Mouse (Mus musculus) hindbrain, postnatal 0 days (tissue): ENCODE results near the gene Inpp4b. TPM values are rescaled to one million over a fixed set of nuclear protein-coding genes. Genes with fewer than 3 reads are reported as not detected.

Source experiments
- ATAC-seq: fragments of 200-750 bp; cut with Nextera tagmentation; 2 replicates; pipeline ENCODE4 v1.8.0; 2017; ENCODE audit warnings: mild to moderate bottlenecking, moderate TSS enrichment, moderate library complexity
- DNase-seq: peaks from one replicate; pipeline ENCODE4 v3.0.0-alpha.2; 2015; ENCODE audit warnings: low spot score
- H3K27ac ChIP-seq: fragments of 300-500 bp; sonication (generic); 2 replicates; pipeline ENCODE4 v1.5.1; 2014; ENCODE audit warnings: mild to moderate bottlenecking
- H3K27me3 ChIP-seq: fragments of 300-500 bp; sonication (generic); 2 replicates; pipeline ENCODE4 v1.6.1; 2014; ENCODE audit warnings: low read length, mixed read lengths; ENCODE audit not compliant: insufficient read depth
- H3K36me3 ChIP-seq: fragments of 300-500 bp; sonication (generic); 2 replicates; pipeline ENCODE4 v1.6.1; 2014; ENCODE audit warnings: low read length, mixed read lengths; ENCODE audit not compliant: insufficient read depth
- H3K4me1 ChIP-seq: fragments of 300-500 bp; sonication (generic); 2 replicates; pipeline ENCODE4 v1.6.1; 2014; ENCODE audit warnings: antibody characterized with exemption, low read length, mixed read lengths; ENCODE audit not compliant: insufficient read depth
- H3K4me2 ChIP-seq: fragments of 300-500 bp; sonication (generic); 2 replicates; pipeline ENCODE4 v1.6.1; 2014; ENCODE audit warnings: low read depth, mild to moderate bottlenecking, low read length, moderate library complexity, mixed read lengths
- H3K4me3 ChIP-seq: fragments of 300-500 bp; sonication (generic); 2 replicates; pipeline ENCODE4 v1.5.1; 2014; ENCODE audit warnings: low read length
- H3K9ac ChIP-seq: fragments of 300-500 bp; sonication (generic); replicated peaks from 2 replicates; pipeline ENCODE4 v1.6.1; 2014; ENCODE audit warnings: mild to moderate bottlenecking, low read length, moderate library complexity, mixed read lengths
- H3K9me3 ChIP-seq: fragments of 300-500 bp; sonication (generic); 2 replicates; pipeline ENCODE4 v1.6.1; 2016; ENCODE audit warnings: low read length, mixed read lengths
- CTCF ChIP-seq: IDR thresholded peaks from 2 replicates; pipeline ENCODE4 v1.5.1; 2016; ENCODE audit warnings: antibody characterized with exemption, control low read depth, low read depth
- WGBS: fragments of 180-500 bp; shearing (Covaris S2); extraction: QIAGEN DNeasy Blood & Tissue Kit; methylation state at CpG from one replicate; pipeline ENCODE4 v1.1.7; 2014; 5-methylcytosine and 5-hydroxymethylcytosine counted together
- polyA plus RNA-seq: library from polyadenylated mRNA; unstranded; fragments of >200 nt; fragmentation: Nextera tagmentation; extraction: Ambion mirVana; gene quantifications from 2 replicates; pipeline ENCODE4 v1.2.1, GENCODE M21; 2015
- total RNA-seq: library from RNA; depleted of rRNA; stranded (reverse); fragments of >200 nt; gene quantifications from 2 replicates; pipeline ENCODE4 v1.2.3, GENCODE M21; 2014

Inpp4b gene
- total and polyA plus RNA-seq, 2 experiments from 2014 or later, result 8.1 to 8.2 TPM

- 80% methylated on average over 5 of the region's 5 CpGs for WGBS
- Histone ChIP-seq H3K27ac (no peak overlapping the region), H3K4me3 (no peak overlapping the region), H3K9ac (no peak overlapping the region), H3K27me3 (no peaks in the 10 kb centered on the region), H3K9me3 (no peaks in the 10 kb centered on the region), H3K4me2 (no peak overlapping the region), H3K4me1 (no peaks in the 10 kb centered on the region), H3K36me3 (no peaks in the 10 kb centered on the region)
- no peak for TF ChIP-seq CTCF
- ATAC-seq, result no peak
- no peak for DNase-seq
Measured at GRCm38 (mm10) chr8:81779440-81779839, 437.1 kb downstream of the Inpp4b start.

GRCm38 (mm10) chr8:81780166-81780565 is 437.8 kb downstream of the Inpp4b start:
- H3K4me3 ChIP-seq, result no peak overlapping the region
- no peaks in the 10 kb centered on the region for H3K27me3 ChIP-seq
- no peak overlapping the region for H3K4me2 ChIP-seq
- ATAC-seq (no peak), DNase-seq (no peak)
- 96% methylated on average over 6 of the region's 6 CpGs for WGBS
- no peak overlapping the region for H3K27ac ChIP-seq
- no peaks in the 10 kb centered on the region for H3K36me3 ChIP-seq
- H3K4me1 ChIP-seq, result no peaks in the 10 kb centered on the region
- H3K9me3 ChIP-seq, result no peaks in the 10 kb centered on the region
- H3K9ac ChIP-seq, result no peak overlapping the region
- TF ChIP-seq CTCF, result no peak

- no peak for DNase-seq
- H3K27ac ChIP-seq, result no peak overlapping the region
- H3K9me3 ChIP-seq, result no peaks in the 10 kb centered on the region
- no peaks in the 10 kb centered on the region for H3K36me3 ChIP-seq
- TF ChIP-seq CTCF, result no peak
- H3K27me3 ChIP-seq, result no peaks in the 10 kb centered on the region
- no peak for ATAC-seq
- 93% methylated on average over 2 of the region's 2 CpGs for WGBS
- H3K4me1 ChIP-seq, result no peaks in the 10 kb centered on the region
- no peak overlapping the region for H3K4me3 ChIP-seq
- H3K4me2 ChIP-seq, result no peak overlapping the region
- H3K9ac ChIP-seq, result no peak overlapping the region
Measured at GRCm38 (mm10) chr8:81780921-81781675, 438.7 kb downstream of the Inpp4b start.

GRCm38 (mm10) chr8:81782781-81783180 is 440.4 kb downstream of the Inpp4b start:
- Histone ChIP-seq H3K27me3 (no peaks in the 10 kb centered on the region), H3K9me3 (no peaks in the 10 kb centered on the region), H3K36me3 (no peaks in the 10 kb centered on the region), H3K4me3 (no peak overlapping the region), H3K4me2 (no peak overlapping the region), H3K27ac (no peak overlapping the region), H3K9ac (no peak overlapping the region), H3K4me1 (no peaks in the 10 kb centered on the region)
- WGBS, result 89% methylated on average over 4 of the region's 4 CpGs
- no peak for DNase-seq
- TF ChIP-seq CTCF, result no peak
- no peak for ATAC-seq

- ATAC-seq, result no peak
Measured at GRCm38 (mm10) chr8:81784775-81785174, 442.4 kb downstream of the Inpp4b start.

GRCm38 (mm10) chr8:81788498-81788897 is 446.1 kb downstream of the Inpp4b start:
- H3K4me2 ChIP-seq, result no peak overlapping the region
- no peak for ATAC-seq
- no peak overlapping the region for H3K9ac ChIP-seq
- H3K4me1 ChIP-seq, result no peaks in the 10 kb centered on the region
- no peaks in the 10 kb centered on the region for H3K36me3 ChIP-seq
- H3K9me3 ChIP-seq, result no peaks in the 10 kb centered on the region
- no peak for TF ChIP-seq CTCF
- H3K27ac ChIP-seq, result no peak overlapping the region
- no peak overlapping the region for H3K4me3 ChIP-seq
- H3K27me3 ChIP-seq, result no peaks in the 10 kb centered on the region
- WGBS, result 63% methylated on average over 2 of the region's 2 CpGs
- no peak for DNase-seq

More at GRCm38 (mm10) chr8:81784775-81785174, 442.4 kb downstream of the Inpp4b start:
- Histone ChIP-seq H3K9me3 (no peaks in the 10 kb centered on the region), H3K4me2 (no peak overlapping the region), H3K27me3 (no peaks in the 10 kb centered on the region), H3K27ac (no peak overlapping the region), H3K4me3 (no peak overlapping the region), H3K4me1 (no peaks in the 10 kb centered on the region), H3K9ac (no peak overlapping the region), H3K36me3 (no peaks in the 10 kb centered on the region)
- no peak for DNase-seq
- no peak for TF ChIP-seq CTCF
- WGBS, result 85% methylated on average over 3 of the region's 3 CpGs

GRCm38 (mm10) chr8:81792649-81793048 is 450.3 kb downstream of the Inpp4b start:
- H3K27ac ChIP-seq, result no peak overlapping the region
- 0 out of 2 replicates have a peak, but pooled peaks cover 3% of the 10 kb centered on the region for H3K4me1 ChIP-seq
- no peak for DNase-seq
- no peak overlapping the region for H3K9ac ChIP-seq
- H3K27me3 ChIP-seq, result no peaks in the 10 kb centered on the region
- ATAC-seq, result no peak
- no peaks in the 10 kb centered on the region for H3K36me3 ChIP-seq
- H3K9me3 ChIP-seq, result no peaks in the 10 kb centered on the region
- H3K4me3 ChIP-seq, result no peak overlapping the region
- H3K4me2 ChIP-seq, result no peak overlapping the region
- WGBS, result 52% methylated on average over 5 of the region's 5 CpGs
- no peak for TF ChIP-seq CTCF
